12 mouse cellular contexts compared by ENCODE assay signal in genomic region chr10:40604706-40605394, GRCm38 (mm10). TPM values are rescaled to one million over a fixed set of nuclear protein-coding genes. Genes with fewer than 3 reads are reported as not detected.
A peak's percentile ranks its signal among the peaks of the same experiment; 100 is the strongest.
DNase-seq lines count a peak whose midpoint lies in the region; ATAC-seq and TF ChIP-seq lines count a peak whose summit lies in the region.
"Had no signal": no experiment of that assay in that cellular context is flagged by ENCODE, and none has a peak within 500 bp of the region (broad histone marks: within the 10 kb centered on the region; RNA-seq: fewer than 3 reads in every experiment).

No protein-coding gene starts in this region.

- H3K4me1 ChIP-seq in kidney, adult 2 months (ENCODE audit: control insufficient read depth, insufficient read depth, low read length), result no peaks in the 10 kb centered on the region
- no peaks in the 10 kb centered on the region for H3K4me1 ChIP-seq in kidney, embryonic 16.5 days (ENCODE audit: insufficient read depth, low read length)
- no peaks in the 10 kb centered on the region for H3K4me1 ChIP-seq in midbrain, embryonic 14.5 days (ENCODE audit: control insufficient read depth, insufficient read depth, low read length)
- H3K4me1 ChIP-seq in midbrain, embryonic 11.5 days (ENCODE audit: control insufficient read depth, insufficient read depth, low read length), result no peaks in the 10 kb centered on the region
- H3K4me1 ChIP-seq in cortical plate, adult 2 months (ENCODE audit: control insufficient read depth, insufficient read depth, low read length), result no peaks in the 10 kb centered on the region
- H3K4me1 ChIP-seq: neural tube, embryonic 12.5 days had no signal

- TF ChIP-seq CTCF in kidney, adult 2 months (conservative IDR thresholded peaks at IDR 0.05; ENCODE audit: insufficient read depth, insufficient read length, low read depth, low read length), result peak; percentile 27; the same call in 1 of the 2 replicates
- peak; percentile 42; the same call in 1 of the 2 replicates for TF ChIP-seq CTCF in cortical plate, adult 2 months (IDR thresholded peaks at IDR 0.05; ENCODE audit: extremely low read depth, insufficient read depth, low read length)

- DNase-seq in kidney, adult 2 months, result peak; percentile 21
- DNase-seq in midbrain, embryonic 14.5 days, result peak; percentile 45
- DNase-seq in midbrain, embryonic 11.5 days (ENCODE audit: low spot score, missing footprints), result no peak
- peak; percentile 76 for DNase-seq in retina, postnatal 1 day
- DNase-seq in gastrocnemius, adult 8-10 months (ENCODE audit: low spot score in 2 of 2), result no peak
- DNase-seq: heart, adult 18-20 months; lung, postnatal 36 days; thymus, postnatal 36 days had no signal

- no peak overlapping the region for H3K4me3 ChIP-seq in kidney, adult 2 months (ENCODE audit: insufficient read depth, low read depth, low read length)
- H3K4me3 ChIP-seq in kidney, embryonic 16.5 days (ENCODE audit: low read length), result no peak overlapping the region
- no peak overlapping the region for H3K4me3 ChIP-seq in midbrain, embryonic 14.5 days (replicated peaks; ENCODE audit: low read depth, low read length)
- no peak overlapping the region for H3K4me3 ChIP-seq in midbrain, embryonic 11.5 days (ENCODE audit: low read depth, low read length)
- no peak overlapping the region for H3K4me3 ChIP-seq in cortical plate, adult 2 months (ENCODE audit: insufficient read depth, low read length)
- H3K4me3 ChIP-seq: neural tube, embryonic 12.5 days had no signal

- H3K4me2 ChIP-seq in kidney, embryonic 16.5 days (replicated peaks; ENCODE audit: low read depth, low read length), result no peak overlapping the region
- H3K4me2 ChIP-seq in midbrain, embryonic 14.5 days (ENCODE audit: low read length), result no peak overlapping the region
- H3K4me2 ChIP-seq in midbrain, embryonic 11.5 days, result no peak overlapping the region
- H3K4me2 ChIP-seq: neural tube, embryonic 12.5 days had no signal

- H3K27ac ChIP-seq in kidney, adult 2 months (ENCODE audit: insufficient read depth, low read depth, low read length), result no peak overlapping the region
- no peak overlapping the region for H3K27ac ChIP-seq in kidney, embryonic 16.5 days (ENCODE audit: low read length)
- no peak overlapping the region for H3K27ac ChIP-seq in midbrain, embryonic 14.5 days (replicated peaks; ENCODE audit: low read depth, low read length)
- no peak overlapping the region for H3K27ac ChIP-seq in midbrain, embryonic 11.5 days (ENCODE audit: low read depth, low read length)
- no peak overlapping the region for H3K27ac ChIP-seq in cortical plate, adult 2 months (ENCODE audit: insufficient read depth, low read length)
- H3K27ac ChIP-seq: neural tube, embryonic 12.5 days had no signal

- H3K9ac ChIP-seq in kidney, embryonic 16.5 days (replicated peaks; ENCODE audit: low read length), result no peak overlapping the region
- no peak overlapping the region for H3K9ac ChIP-seq in midbrain, embryonic 14.5 days (replicated peaks; ENCODE audit: low read length)
- no peak overlapping the region for H3K9ac ChIP-seq in midbrain, embryonic 11.5 days (ENCODE audit: low read length)
- H3K9ac ChIP-seq: neural tube, embryonic 12.5 days had no signal

- no peaks in the 10 kb centered on the region for H3K36me3 ChIP-seq in kidney, adult 2 months (ENCODE audit: control insufficient read depth, insufficient read depth, low read length)
- H3K36me3 ChIP-seq in kidney, embryonic 16.5 days (ENCODE audit: insufficient read depth, low read length), result no peaks in the 10 kb centered on the region
- no peaks in the 10 kb centered on the region for H3K36me3 ChIP-seq in midbrain, embryonic 14.5 days (ENCODE audit: control insufficient read depth, insufficient read depth, low read length)
- no peaks in the 10 kb centered on the region for H3K36me3 ChIP-seq in midbrain, embryonic 11.5 days (ENCODE audit: control insufficient read depth, insufficient read depth, low read length)
- H3K36me3 ChIP-seq: neural tube, embryonic 12.5 days had no signal

- WGBS in kidney, adult 2 months, result 61% methylated on average over 6 of the region's 6 CpGs
- 66% methylated on average over 6 of the region's 6 CpGs for WGBS in kidney, embryonic 16.5 days
- WGBS in midbrain, embryonic 14.5 days, result 43% methylated on average over 6 of the region's 6 CpGs
- WGBS in midbrain, embryonic 11.5 days, result 47% methylated on average over 6 of the region's 6 CpGs

- no peak for ATAC-seq in kidney, embryonic 16.5 days (ENCODE audit: low FRiP score, low TSS enrichment)
- ATAC-seq in midbrain, embryonic 14.5 days (ENCODE audit: low FRiP score, low TSS enrichment), result no peak
- ATAC-seq in midbrain, embryonic 11.5 days (ENCODE audit: low FRiP score), result no peak

- H3K27me3 ChIP-seq in kidney, adult 2 months (replicated peaks; ENCODE audit: control insufficient read depth, insufficient read depth, low read length), result no peaks in the 10 kb centered on the region
- H3K27me3 ChIP-seq in kidney, embryonic 16.5 days (ENCODE audit: insufficient read depth, low read length), result no peaks in the 10 kb centered on the region
- no peaks in the 10 kb centered on the region for H3K27me3 ChIP-seq in midbrain, embryonic 14.5 days (ENCODE audit: control insufficient read depth, insufficient read depth, low read length)
- no peaks in the 10 kb centered on the region for H3K27me3 ChIP-seq in midbrain, embryonic 11.5 days (ENCODE audit: control insufficient read depth, insufficient read depth, low read length)
- H3K27me3 ChIP-seq: neural tube, embryonic 12.5 days had no signal

- H3K9me3 ChIP-seq in kidney, embryonic 16.5 days (ENCODE audit: low read length), result peaks cover 9% of the 10 kb centered on the region
- H3K9me3 ChIP-seq in midbrain, embryonic 14.5 days (ENCODE audit: control insufficient read depth, low read length), result 0 out of 2 replicates have a peak, but pooled peaks cover 10% of the 10 kb centered on the region
- peaks cover 3% of the 10 kb centered on the region; the same call in 1 of the 2 replicates for H3K9me3 ChIP-seq in midbrain, embryonic 11.5 days (ENCODE audit: control insufficient read depth, low read length)

- TF ChIP-seq POLR2A in kidney, adult 2 months (IDR thresholded peaks at IDR 0.05; ENCODE audit: low read depth, low read length), result no peak
- no peak for TF ChIP-seq POLR2A in cortical plate, adult 2 months (IDR thresholded peaks at IDR 0.05; ENCODE audit: extremely low read depth, insufficient read depth, low read length)

RNA-seq across cellular contexts. Expression of gene Ddo, which starts 25.0 kb away (rescaled TPM):
- 51.6 and 54.3 TPM in 2 replicates for polyA plus RNA-seq in kidney, adult 2 months (2012; rRNA removed)
- polyA plus RNA-seq in kidney, embryonic 16.5 days (2015; fragmentation: Nextera tagmentation; extraction: Ambion mirVana), result 0.74 and 1.0 TPM in 2 replicates
- polyA plus RNA-seq in midbrain, embryonic 14.5 days (2014; fragmentation: Nextera tagmentation; extraction: Ambion mirVana), result 0.45 and 0.57 TPM in 2 replicates
- 0.08 and 0.18 TPM in 2 replicates for polyA plus RNA-seq in midbrain, embryonic 11.5 days (2014; fragmentation: Nextera tagmentation; extraction: Ambion mirVana)
- 7.7 and 8.4 TPM in 2 replicates for polyA plus RNA-seq in cortical plate, adult 2 months (2012; rRNA removed)
- 10 to 100 TPM; 18.4 to 26.4 (median 23.0) TPM for total RNA-seq in gastrocnemius, adult 8-10 months (2022)

RNA-seq across cellular contexts. Expression of gene Slc22a16, which starts 34.7 kb away (rescaled TPM):
- polyA plus RNA-seq in kidney, adult 2 months (2012; rRNA removed), result 0.11 TPM in 1 of 2 replicates, not detected in the other
- not detected in 2 replicates for polyA plus RNA-seq in kidney, embryonic 16.5 days (2015; fragmentation: Nextera tagmentation; extraction: Ambion mirVana)
- not detected in 2 replicates for polyA plus RNA-seq in midbrain, embryonic 14.5 days (2014; fragmentation: Nextera tagmentation; extraction: Ambion mirVana)
- polyA plus RNA-seq in midbrain, embryonic 11.5 days (2014; fragmentation: Nextera tagmentation; extraction: Ambion mirVana), result not detected in 2 replicates
- not detected in 2 replicates for polyA plus RNA-seq in cortical plate, adult 2 months (2012; rRNA removed)
- not detected for total RNA-seq in gastrocnemius, adult 8-10 months (2022)
- total RNA-seq: heart, adult 18-20 months; left cerebral cortex, postnatal 36 days had no signal
- polyA plus RNA-seq: neural tube, embryonic 12.5 days had no signal

Comparison
In these comparisons a context has a peak if more than half of its experiments do, and no peak if none do; other contexts are left out.
1. DNase-seq: peak in kidney, adult 2 months (single experiment), midbrain, embryonic 14.5 days (single experiment) and retina, postnatal 1 day (single experiment); none in midbrain, embryonic 11.5 days (single experiment) and gastrocnemius, adult 8-10 months (0 of 2).